Mouse (Mus musculus) lung, postnatal 0 days (tissue): ENCODE results near the gene Acot3. TPM values are rescaled to one million over a fixed set of nuclear protein-coding genes. Genes with fewer than 3 reads are reported as not detected.
"Not testable (repeated sequence)": the region's sequence is repeated elsewhere in the genome, so short reads cannot be mapped to it uniquely, and the experiment has no call there.

Experiments
- ATAC-seq: fragments of 200-750 bp; cut with Nextera tagmentation; 2 replicates; pipeline ENCODE4 v1.8.0; 2017; ENCODE audit warnings: moderate library complexity
- DNase-seq: peaks from one replicate; pipeline ENCODE4 v3.0.0-alpha.2; 2016; ENCODE audit warnings: low spot score
- H3K27ac ChIP-seq: fragments of 300-500 bp; sonication (generic); 2 replicates; pipeline ENCODE4 v1.5.1; 2014; ENCODE audit warnings: antibody characterized with exemption, mild to moderate bottlenecking, low read length, mixed read lengths
- H3K27me3 ChIP-seq: fragments of 300-500 bp; sonication (generic); replicated peaks from 2 replicates; pipeline ENCODE4 v1.6.1; 2014; ENCODE audit warnings: low read length, mixed read lengths; ENCODE audit not compliant: insufficient read depth
- H3K36me3 ChIP-seq: fragments of 300-500 bp; sonication (generic); 2 replicates; pipeline ENCODE4 v1.6.1; 2014; ENCODE audit warnings: low read length, mixed read lengths; ENCODE audit not compliant: insufficient read depth
- H3K4me1 ChIP-seq: fragments of 300-500 bp; sonication (generic); 2 replicates; pipeline ENCODE4 v1.6.1; 2014; ENCODE audit warnings: antibody characterized with exemption, low read depth, low read length, mixed read lengths; ENCODE audit not compliant: insufficient read depth
- H3K4me2 ChIP-seq: fragments of 300-500 bp; sonication (generic); replicated peaks from 2 replicates; pipeline ENCODE4 v1.6.1; 2014; ENCODE audit warnings: low read depth, mild to moderate bottlenecking, low read length, moderate library complexity, mixed read lengths
- H3K4me3 ChIP-seq: fragments of 300-500 bp; sonication (generic); 2 replicates; pipeline ENCODE4 v1.5.1; 2014; ENCODE audit warnings: low read depth, low read length
- H3K9ac ChIP-seq: fragments of 300-500 bp; sonication (generic); replicated peaks from 2 replicates; pipeline ENCODE4 v1.6.1; 2014; ENCODE audit warnings: low read depth, mild to moderate bottlenecking
- H3K9me3 ChIP-seq: fragments of 300-500 bp; sonication (generic); 2 replicates; pipeline ENCODE4 v1.6.1; 2016; ENCODE audit warnings: low read length, mixed read lengths
- CTCF ChIP-seq: IDR thresholded peaks from 2 replicates; pipeline ENCODE4 v1.5.1; 2016; ENCODE audit warnings: antibody characterized with exemption, mild to moderate bottlenecking
- EP300 ChIP-seq: IDR thresholded peaks from 2 replicates; pipeline ENCODE4 v1.6.1; 2016; ENCODE audit warnings: antibody characterized with exemption, mild to moderate bottlenecking, control low read depth
- WGBS: fragments of 180-500 bp; shearing (Covaris S2); extraction: QIAGEN DNeasy Blood & Tissue Kit; methylation state at CpG from one replicate; pipeline ENCODE4 v1.1.7; 2014; 5-methylcytosine and 5-hydroxymethylcytosine counted together
- polyA plus RNA-seq: library from polyadenylated mRNA; unstranded; fragments of >200 nt; fragmentation: Nextera tagmentation; extraction: Ambion mirVana; gene quantifications from 2 replicates; pipeline ENCODE4 v1.2.1, GENCODE M21; 2015

The Acot3 gene
- polyA plus RNA-seq, 1 experiment from 2014 or later: not detected

DNA sequence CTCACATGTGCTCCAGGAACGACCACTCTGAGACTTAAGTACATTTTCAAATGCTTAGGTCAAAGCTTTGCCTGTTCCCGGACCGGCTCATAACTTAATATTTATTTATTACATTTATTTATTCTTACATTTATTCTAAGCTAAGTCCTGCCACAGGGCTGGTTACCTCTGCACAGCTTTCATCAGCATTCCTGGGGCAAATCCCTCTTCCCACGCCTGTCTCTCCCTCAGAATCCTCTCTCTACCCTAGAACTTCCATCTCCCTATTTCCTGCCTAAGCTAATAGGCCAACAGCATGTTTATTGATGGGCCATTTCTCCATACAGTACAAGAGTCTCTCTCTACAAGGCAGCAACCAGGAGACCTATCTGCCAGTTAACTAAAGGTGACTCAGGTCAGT lies 15.8 kb downstream of the Acot3 start:
- no peak overlapping the region for H3K4me3 ChIP-seq
- H3K27me3 ChIP-seq: 0 out of 2 replicates have a peak, but pooled peaks cover 8% of the 10 kb centered on the region
- no peak overlapping the region for H3K9ac ChIP-seq
- no peaks in the 10 kb centered on the region for H3K4me1 ChIP-seq
- DNase-seq (no peak), ATAC-seq (no peak)
- WGBS: 68% methylated on average over 4 of the region's 4 CpGs
- H3K36me3 ChIP-seq: no peaks in the 10 kb centered on the region
- TF ChIP-seq CTCF (no peak), EP300 (no peak)
- H3K9me3 ChIP-seq: no peaks in the 10 kb centered on the region
- no peak overlapping the region for H3K27ac ChIP-seq
- H3K4me2 ChIP-seq: no peak overlapping the region

GRCm38 (mm10) chr12:84068296-84068695 lies 16.4 kb downstream of the Acot3 start:
- ATAC-seq (no peak), DNase-seq (no peak)
- Histone ChIP-seq H3K4me1 (no peaks in the 10 kb centered on the region), H3K9me3 (no peaks in the 10 kb centered on the region), H3K27ac (no peak overlapping the region), H3K36me3 (no peaks in the 10 kb centered on the region), H3K4me2 (no peak overlapping the region), H3K27me3 (0 out of 2 replicates have a peak, but pooled peaks cover 8% of the 10 kb centered on the region), H3K4me3 (no peak overlapping the region), H3K9ac (no peak overlapping the region)
- 58% methylated on average over 8 of the region's 8 CpGs for WGBS
- TF ChIP-seq CTCF: no peak
- TF ChIP-seq EP300: no peak

GRCm38 (mm10) chr12:84068986-84069385 lies 17.0 kb downstream of the Acot3 start, which contains the start of gene Acot5:
Gene Acot5, plus strand, starts transcription at chr12:84069325.
- Histone ChIP-seq H3K4me3 (peak within 1 kb of the TSS; percentile 31; the same call in 1 of the 2 replicates), H3K9me3 (no peaks in the 10 kb centered on the region), H3K4me1 (no peaks in the 10 kb centered on the region), H3K27ac (no peak within 1 kb of the TSS), H3K36me3 (no peaks in the 10 kb centered on the region), H3K4me2 (peak within 1 kb of the TSS; percentile 53), H3K27me3 (0 out of 2 replicates have a peak, but pooled peaks cover 8% of the 10 kb centered on the region), H3K9ac (no peak within 1 kb of the TSS)
- DNase-seq (peak; percentile 11), ATAC-seq (no peak)
- 43% methylated on average over 9 of the region's 9 CpGs for WGBS
- no peak for TF ChIP-seq CTCF
- TF ChIP-seq EP300: no peak

- not testable (repeated sequence) for H3K36me3 ChIP-seq, ATAC-seq, H3K27ac ChIP-seq, DNase-seq, H3K9me3 ChIP-seq, H3K27me3 ChIP-seq, H3K9ac ChIP-seq, H3K4me1 ChIP-seq
- WGBS: 2% methylated on average over 28 of the region's 52 CpGs
- peak overlapping the region; percentile 53 for H3K4me2 ChIP-seq
- H3K4me3 ChIP-seq: peak overlapping the region; percentile 31; the same call in 1 of the 2 replicates
Observed at GRCm38 (mm10) chr12:84069582-84069981, 17.6 kb downstream of the Acot3 start.

GRCm38 (mm10) chr12:84071696-84072095 lies 19.8 kb downstream of the Acot3 start:
- H3K9ac ChIP-seq: no peak overlapping the region
- TF ChIP-seq CTCF (no peak), EP300 (no peak)
- ATAC-seq (no peak), DNase-seq (no peak)
- no peaks in the 10 kb centered on the region for H3K36me3 ChIP-seq
- WGBS: 91% methylated on average over 2 of the region's 2 CpGs
- H3K4me3 ChIP-seq: no peak overlapping the region
- H3K27me3 ChIP-seq: 0 out of 2 replicates have a peak, but pooled peaks cover 8% of the 10 kb centered on the region
- no peak overlapping the region for H3K27ac ChIP-seq
- H3K9me3 ChIP-seq: no peaks in the 10 kb centered on the region
- no peak overlapping the region for H3K4me2 ChIP-seq
- no peaks in the 10 kb centered on the region for H3K4me1 ChIP-seq

- Histone ChIP-seq H3K4me1 (no peaks in the 10 kb centered on the region), H3K4me2 (no peak overlapping the region), H3K4me3 (no peak overlapping the region), H3K9ac (no peak overlapping the region), H3K27me3 (no peaks in the 10 kb centered on the region), H3K36me3 (no peaks in the 10 kb centered on the region), H3K27ac (no peak overlapping the region), H3K9me3 (no peaks in the 10 kb centered on the region)
- DNase-seq (no peak), ATAC-seq (no peak)
- whole genome bisulfite sequencing: 73% methylated on average over 4 of the region's 4 CpGs
- no peak for TF ChIP-seq CTCF
- no peak for TF ChIP-seq EP300
Observed at GRCm38 (mm10) chr12:84077371-84077990, 25.5 kb downstream of the Acot3 start.
